Mouse (Mus musculus): ENCODE measurements around the gene Pmm1. TPM values are rescaled to one million over a fixed set of nuclear protein-coding genes. Genes with fewer than 3 reads are reported as not detected.
"Not testable (repeated sequence)": the region's sequence is repeated elsewhere in the genome, so short reads cannot be mapped to it uniquely, and the experiment has no call there.

Pmm1 gene
- 10 to 100 TPM; 15.2 to 16.9 TPM for total RNA-seq (2021)
- long read RNA-seq, experiment 1, transcript Pmm1-201 (8 exons, 1,300 nt) = major isoform, 17 of 25 reads
- long read RNA-seq, experiment 1, partial matches to known transcripts = 1 of 25 reads
- long read RNA-seq, experiment 1, other reads (novel, unspliced or antisense) = 7 of 25 reads
- long read RNA-seq, experiment 2, transcript Pmm1-201 (8 exons, 1,300 nt) = major isoform, 24 of 34 reads
- long read RNA-seq, experiment 2, partial matches to known transcripts = 1 of 34 reads
- long read RNA-seq, experiment 2, other reads (novel, unspliced or antisense) = 8 of 34 reads

- peak; percentile 99 for DNase-seq
- intact Hi-C loops (cut with DNase I; ENCODE audit: low total_unique reads) = no loop called here
Observed at GRCm38 (mm10) chr15:81960171-81961077, at the start of gene Pmm1. TSS of gene Pmm1 (minus strand) at chr15:81960930.

DNA sequence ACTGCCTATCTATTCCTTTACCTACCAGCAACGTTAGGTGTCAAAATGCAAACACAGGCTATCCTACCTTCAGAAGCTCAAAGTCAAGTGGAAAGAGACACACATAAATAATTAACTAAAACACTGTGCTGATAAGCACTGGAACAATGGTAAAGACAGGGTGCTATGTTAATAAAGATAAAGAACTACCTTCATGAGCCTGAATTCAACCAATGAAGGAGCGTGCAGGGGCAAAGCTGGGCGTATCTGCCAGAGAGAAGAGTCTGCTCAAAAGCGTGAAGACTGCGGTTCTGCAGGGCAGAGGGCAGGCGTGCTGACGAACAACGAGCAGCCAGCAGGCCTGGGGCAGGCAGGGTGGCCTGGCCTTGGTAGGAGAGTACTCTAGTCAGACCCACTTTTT, 43.5 kb upstream of the Pmm1 start:
- no peak for DNase-seq
- intact Hi-C loops (cut with DNase I; ENCODE audit: low total_unique reads) = no loop called here

DNA sequence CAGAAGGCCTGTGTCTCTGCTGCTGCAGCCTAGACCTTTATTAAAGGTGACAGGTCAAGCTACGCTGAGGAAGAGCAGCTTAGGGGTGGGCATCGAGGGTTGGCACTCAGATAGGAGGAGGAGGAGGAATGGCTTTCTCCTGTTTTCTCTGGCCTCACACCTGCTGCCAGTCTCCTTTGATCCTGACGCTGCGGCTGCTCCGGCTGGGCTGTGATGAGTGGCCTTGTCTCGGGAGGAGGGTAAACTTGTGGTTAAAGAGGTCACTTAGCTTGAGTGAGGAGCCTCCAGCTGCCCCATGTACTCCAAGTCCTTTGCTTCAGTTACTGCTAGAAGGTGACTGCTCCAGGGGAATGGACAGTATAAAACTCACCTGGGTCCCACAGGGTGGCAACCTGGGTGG, 33.3 kb upstream of the Pmm1 start:
- no peak for DNase-seq
- intact Hi-C loops (cut with DNase I; ENCODE audit: low total_unique reads) = loop anchor here (5.0 kb wide), 1 partner anchor 37 kb away; no protein-coding TSS in a partner anchor

DNA sequence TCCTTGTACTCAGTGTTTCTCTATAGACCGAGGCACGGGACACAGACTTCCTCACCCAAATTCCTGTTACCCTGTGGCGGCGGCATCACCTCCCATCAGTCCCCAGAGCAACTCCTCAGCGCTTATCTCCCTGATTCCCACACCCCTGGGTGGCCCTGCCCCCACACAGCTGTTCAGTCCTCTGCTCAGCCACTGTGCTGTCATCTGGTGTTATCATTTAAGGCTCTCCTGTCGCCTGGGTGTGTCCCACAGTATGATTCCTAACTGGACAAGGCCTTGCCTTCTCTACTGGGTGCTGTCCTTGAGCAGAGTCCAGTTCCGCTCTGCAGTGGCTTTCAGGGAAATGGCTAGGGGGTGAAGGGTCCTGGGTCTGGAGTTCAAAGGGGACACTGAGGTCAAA, 29.8 kb upstream of the Pmm1 start:
- intact Hi-C loops (cut with DNase I; ENCODE audit: low total_unique reads) = loop anchor here (5.0 kb wide), 1 partner anchor 33 kb away; no protein-coding TSS in a partner anchor
- no peak for DNase-seq

- peak; percentile 87 for DNase-seq
- intact Hi-C loops (cut with DNase I; ENCODE audit: low total_unique reads) = loop anchor here (5.0 kb wide), 2 partner anchors 32 to 47 kb away; no protein-coding TSS in a partner anchor
Observed at GRCm38 (mm10) chr15:81989371-81990062, 28.8 kb upstream of the Pmm1 start.

GRCm38 (mm10) chr15:81987646-81988045, 26.9 kb upstream of the Pmm1 start, which contains the start of gene Xrcc6:
TSS of gene Xrcc6 (plus strand) at chr15:81987835.
- DNase-seq = no peak
- intact Hi-C loops (cut with DNase I; ENCODE audit: low total_unique reads) = loop anchor here (5.0 kb wide), 1 partner anchor 45 kb away; no protein-coding TSS in a partner anchor

GRCm38 (mm10) chr15:81985267-81986161, 24.8 kb upstream of the Pmm1 start:
- intact Hi-C loops (cut with DNase I; ENCODE audit: low total_unique reads) = loop anchor here (5.0 kb wide), 1 partner anchor 43 kb away; no protein-coding TSS in a partner anchor
- no peak for DNase-seq

DNA sequence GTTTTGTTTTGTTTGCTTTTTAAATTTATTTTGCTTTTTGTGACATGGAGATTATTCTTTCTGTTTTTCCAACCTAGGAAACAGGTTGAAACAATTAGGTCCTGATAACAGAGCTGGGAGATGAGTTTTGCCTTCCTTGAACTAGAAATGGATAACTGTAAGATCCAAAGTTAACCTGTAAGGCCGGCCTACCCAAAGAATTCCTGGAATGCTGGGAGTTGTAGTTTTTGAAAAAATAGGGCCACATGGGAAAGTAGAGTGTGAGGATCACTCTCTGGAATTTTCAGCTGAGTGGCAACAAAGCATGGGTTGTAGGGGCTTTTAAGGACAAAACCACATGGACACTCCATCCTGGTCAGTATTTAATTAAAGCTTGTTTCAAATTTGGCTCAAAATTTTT, 21.4 kb upstream of the Pmm1 start:
- intact Hi-C loops (cut with DNase I; ENCODE audit: low total_unique reads) = no loop called here
- no peak for DNase-seq

DNA sequence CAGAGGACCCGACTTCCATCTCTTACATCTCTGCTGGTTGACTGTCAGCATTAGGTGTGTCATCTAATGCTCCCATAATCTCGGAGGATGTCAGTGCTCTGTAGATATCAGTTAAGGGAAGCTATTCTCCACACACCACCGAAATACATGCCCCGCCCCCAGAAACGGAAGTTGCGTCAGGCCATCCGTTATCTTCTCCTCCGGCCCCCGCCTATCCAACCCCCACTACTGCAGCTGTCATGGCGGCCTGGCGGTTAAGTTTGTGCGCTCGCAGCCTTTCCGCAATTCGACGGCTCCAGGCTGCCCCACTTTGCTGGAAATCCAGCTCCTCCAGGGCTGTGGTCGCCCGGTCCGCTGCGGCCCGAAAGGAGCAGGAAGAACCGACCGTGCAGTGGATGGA, 19.6 kb upstream of the Pmm1 start, which contains the start of gene 1700029P11Rik:
Gene 1700029P11Rik (plus strand): TSS at position 220 of the 400 bp plus-strand sequence.
- intact Hi-C loops (cut with DNase I; ENCODE audit: low total_unique reads) = no loop called here
- no peak for DNase-seq

DNA sequence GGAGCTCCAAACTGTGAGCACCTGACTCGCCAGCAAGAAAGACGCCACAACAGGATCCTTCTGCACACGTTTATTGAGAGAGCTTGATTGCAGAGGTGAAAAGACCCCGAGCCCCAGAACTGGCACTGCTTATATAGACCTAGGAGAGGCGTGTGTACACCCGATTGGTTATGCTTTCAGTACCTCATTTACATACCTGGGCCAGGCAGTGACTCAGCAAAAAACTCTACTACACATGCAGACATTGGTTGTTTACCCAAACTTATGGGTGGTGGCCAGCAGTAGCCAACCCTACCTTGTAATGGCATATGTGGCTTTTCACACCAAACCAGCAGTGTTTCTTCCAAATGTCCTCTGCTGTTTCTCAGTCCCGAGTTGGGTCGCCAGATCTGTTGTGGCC, 14.4 kb upstream of the Pmm1 start:
- DNase-seq; intact Hi-C loops (cut with DNase I; ENCODE audit: low total_unique reads): not testable (repeated sequence)

DNA sequence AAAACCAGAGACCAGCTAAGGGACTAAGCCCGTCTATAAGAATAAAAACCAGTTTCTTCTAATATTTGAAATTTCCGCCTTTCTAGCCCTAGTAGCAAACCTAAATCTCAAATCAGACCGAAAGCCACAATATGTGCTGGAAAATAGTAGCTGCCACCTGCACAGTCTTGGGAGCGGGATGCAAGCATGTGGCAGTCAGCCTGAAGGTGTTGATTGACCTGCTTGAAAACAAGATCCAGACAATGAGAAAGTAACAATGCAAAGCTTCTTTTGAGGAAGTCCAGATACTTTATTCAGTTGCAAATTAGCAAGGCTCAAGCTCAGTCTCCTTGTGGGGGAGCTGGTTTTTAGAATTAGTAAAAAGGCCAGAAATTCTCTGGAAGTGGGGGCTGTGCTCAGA, 9.8 kb upstream of the Pmm1 start:
- intact Hi-C loops (cut with DNase I; ENCODE audit: low total_unique reads); DNase-seq: not testable (repeated sequence)

DNA sequence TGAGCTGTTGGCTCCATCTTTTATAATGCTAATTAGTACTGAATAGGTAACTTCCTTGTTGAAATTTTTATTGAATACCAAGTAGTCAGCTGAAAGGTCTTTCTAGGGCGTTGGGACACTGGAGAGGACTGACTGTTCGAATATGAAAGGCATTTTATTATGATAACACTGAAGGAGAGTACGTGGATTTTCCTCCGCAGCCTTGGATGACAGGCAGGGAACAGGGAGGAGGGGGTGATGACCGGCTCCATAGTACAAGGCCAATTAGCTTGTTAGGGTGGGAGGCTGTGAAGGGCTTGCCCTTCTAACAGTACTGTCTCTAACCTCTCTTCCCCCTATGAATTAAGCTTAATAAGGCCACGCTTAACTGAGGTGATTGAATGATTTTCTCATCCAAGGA, 8.9 kb upstream of the Pmm1 start:
- intact Hi-C loops (cut with DNase I; ENCODE audit: low total_unique reads); DNase-seq: not testable (repeated sequence)

DNA sequence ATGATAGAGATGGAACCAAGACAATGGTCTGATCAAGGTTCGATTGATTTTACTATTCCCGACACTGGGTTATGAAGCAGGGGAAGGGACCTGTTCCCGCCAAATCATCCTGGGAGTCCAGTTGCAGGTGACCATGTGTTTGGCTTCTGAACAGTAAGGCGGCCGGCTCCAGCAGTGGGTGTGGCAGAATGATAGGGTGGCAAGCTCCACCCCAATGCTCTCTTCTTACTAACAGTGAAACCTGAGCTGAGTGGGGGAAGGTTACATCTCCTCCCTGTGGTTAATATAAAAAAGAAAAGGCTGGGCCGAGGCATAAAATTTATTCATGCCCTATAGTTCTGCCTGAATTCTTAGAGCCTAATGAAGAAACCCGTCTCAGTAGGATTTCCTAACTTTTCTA, 8.4 kb upstream of the Pmm1 start:
- intact Hi-C loops (cut with DNase I; ENCODE audit: low total_unique reads) = no loop called here
- DNase-seq = no peak

DNA sequence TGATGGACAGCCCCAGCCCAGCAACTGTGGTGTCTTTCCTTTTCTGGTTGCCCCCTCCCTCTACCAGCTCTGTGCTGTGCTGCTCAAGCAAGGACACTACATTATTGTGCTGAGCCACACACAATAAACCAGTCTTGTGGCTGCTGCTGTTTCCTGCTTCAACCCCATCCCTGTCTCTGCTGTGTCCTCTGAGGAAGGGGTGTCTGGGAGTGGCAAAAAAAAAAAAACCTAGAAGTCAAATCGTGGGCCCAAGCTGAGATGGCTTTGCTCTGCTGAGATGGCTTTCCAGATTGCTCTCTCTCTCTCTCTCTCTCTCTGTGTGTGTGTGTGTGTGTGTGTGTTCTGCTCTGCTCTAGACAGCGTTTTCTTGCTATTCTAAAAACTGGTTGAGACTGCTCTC, 7.7 kb upstream of the Pmm1 start:
- intact Hi-C loops (cut with DNase I; ENCODE audit: low total_unique reads) = no loop called here
- DNase-seq = no peak

- intact Hi-C loops (cut with DNase I; ENCODE audit: low total_unique reads) = no loop called here
- no peak for DNase-seq
Observed at GRCm38 (mm10) chr15:81967821-81968220, 7.1 kb upstream of the Pmm1 start.

DNA sequence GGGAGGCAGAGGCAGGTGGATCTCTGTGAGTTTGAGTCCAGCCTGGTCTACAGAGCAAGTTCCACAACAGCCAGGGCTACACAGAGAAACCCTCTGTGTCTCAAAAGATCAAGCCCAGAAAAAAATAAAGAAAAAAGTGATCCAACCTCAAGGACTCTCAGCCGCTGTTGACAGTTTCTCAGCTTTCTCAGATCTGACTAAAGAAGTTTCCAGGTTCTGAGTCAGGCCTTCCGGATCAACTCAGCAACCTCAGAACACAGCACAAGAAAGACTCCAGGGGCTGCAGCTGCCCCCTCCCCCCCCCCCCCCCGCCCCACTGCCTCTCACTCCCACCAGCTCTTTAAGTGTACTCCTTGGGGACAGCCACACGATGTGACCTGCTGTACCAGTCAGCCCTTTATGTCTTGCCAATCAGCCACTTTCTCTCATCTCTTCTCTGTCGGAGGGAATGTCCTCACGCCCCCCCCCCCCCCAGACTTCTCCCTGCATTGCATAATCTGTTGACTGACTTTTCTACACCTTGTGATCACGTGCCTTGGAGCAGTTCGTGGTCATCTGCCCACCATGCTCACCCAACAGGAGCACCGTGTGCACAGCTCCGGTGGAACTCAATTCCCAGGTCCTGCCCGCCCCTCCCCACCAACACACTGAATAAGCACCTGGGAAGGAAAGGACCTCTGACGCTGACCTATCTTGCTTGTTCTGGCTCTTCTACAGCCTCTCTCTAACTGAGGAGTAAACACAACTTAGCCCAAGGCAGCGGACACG, 5.5 kb upstream of the Pmm1 start:
- intact Hi-C loops (cut with DNase I; ENCODE audit: low total_unique reads) = no loop called here
- DNase-seq = no peak

DNA sequence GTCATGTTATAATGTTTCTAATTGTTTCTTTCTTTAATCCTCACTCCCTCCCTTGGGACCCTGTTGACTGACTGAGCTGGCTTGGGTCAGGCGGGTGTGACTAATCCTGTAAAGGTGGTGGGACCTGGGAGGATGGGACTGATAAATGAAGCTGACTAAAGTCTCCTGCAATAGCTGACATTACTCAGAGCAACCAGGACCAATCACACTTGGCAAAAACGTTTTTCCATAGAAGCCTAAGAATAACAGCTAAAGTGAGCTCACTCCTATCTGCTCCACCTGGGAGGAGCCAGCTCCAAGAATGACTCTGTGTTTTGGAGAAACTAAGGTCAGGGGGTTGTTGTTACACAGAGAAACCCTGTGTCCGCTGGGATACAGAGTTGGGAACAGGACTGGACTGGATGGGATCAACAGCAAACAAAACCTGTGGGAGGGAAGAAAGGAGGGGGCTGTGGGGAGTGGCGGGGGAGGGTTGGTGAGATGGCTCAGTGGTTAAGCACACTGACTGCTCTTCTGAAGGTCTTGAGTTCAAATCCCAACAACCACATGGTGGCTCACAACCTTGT, 4.3 kb upstream of the Pmm1 start:
- DNase-seq = no peak
- intact Hi-C loops (cut with DNase I; ENCODE audit: low total_unique reads) = no loop called here

DNA sequence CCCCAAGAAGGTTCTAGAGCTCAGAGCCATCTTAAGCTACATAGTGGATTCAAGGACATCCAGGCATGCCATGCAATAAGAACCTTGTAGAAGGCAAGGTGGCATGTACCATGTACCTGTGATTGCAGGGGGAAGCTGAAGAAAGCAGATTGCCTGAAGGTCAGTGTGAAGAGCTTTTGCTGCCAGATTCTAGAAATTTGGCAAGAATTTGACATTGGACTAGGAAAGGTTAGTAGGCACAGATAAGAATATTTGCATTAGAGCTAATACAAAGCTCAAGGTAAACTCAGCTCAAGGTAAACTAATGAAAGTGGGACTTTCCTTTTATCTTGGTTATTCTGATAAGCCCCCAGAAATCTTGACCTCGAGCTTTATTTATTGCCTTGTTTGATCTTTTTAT, 3.5 kb upstream of the Pmm1 start:
- no peak for DNase-seq
- intact Hi-C loops (cut with DNase I; ENCODE audit: low total_unique reads) = no loop called here

Measured in gastrocnemius, postnatal 14 days (tissue).